ENCODE assay signal across 18 mouse cellular contexts in genomic region chr7:139149373-139149772, GRCm38 (mm10).
DNase-seq lines count a peak whose midpoint lies in the region; ATAC-seq and TF ChIP-seq lines count a peak whose summit lies in the region.
"Had no signal": no experiment of that assay in that cellular context is flagged by ENCODE, and none has a peak within 500 bp of the region (broad histone marks: within the 10 kb centered on the region; RNA-seq: fewer than 3 reads in every experiment).

No protein-coding gene starts in this region.

- intact Hi-C loops in left cerebral cortex, postnatal 36 days (cut with DNase I) = no loop called here

- WGBS in hindbrain, embryonic 14.5 days = 40% methylated on average over 7 of the region's 7 CpGs
- 42% methylated on average over 7 of the region's 7 CpGs for WGBS in hindbrain, embryonic 13.5 days
- WGBS in midbrain, embryonic 10.5 days = 29% methylated on average over 7 of the region's 7 CpGs
- WGBS in midbrain, embryonic 14.5 days = 39% methylated on average over 7 of the region's 7 CpGs

- peaks cover 28% of the 10 kb centered on the region for H3K4me1 ChIP-seq in hindbrain, embryonic 14.5 days (replicated peaks; ENCODE audit: control insufficient read depth, insufficient read depth, low read length)
- H3K4me1 ChIP-seq in hindbrain, embryonic 13.5 days (replicated peaks) = peaks cover 47% of the 10 kb centered on the region
- peaks cover 51% of the 10 kb centered on the region for H3K4me1 ChIP-seq in midbrain, embryonic 10.5 days
- peaks cover 32% of the 10 kb centered on the region for H3K4me1 ChIP-seq in midbrain, embryonic 14.5 days (ENCODE audit: control insufficient read depth, insufficient read depth, low read length)

- no peaks in the 10 kb centered on the region for H3K36me3 ChIP-seq in hindbrain, embryonic 14.5 days (replicated peaks; ENCODE audit: control insufficient read depth, insufficient read depth)
- H3K36me3 ChIP-seq in hindbrain, embryonic 13.5 days = no peaks in the 10 kb centered on the region
- no peaks in the 10 kb centered on the region for H3K36me3 ChIP-seq in midbrain, embryonic 10.5 days
- H3K36me3 ChIP-seq in midbrain, embryonic 14.5 days (ENCODE audit: control insufficient read depth, insufficient read depth, low read length) = no peaks in the 10 kb centered on the region
- H3K36me3 ChIP-seq: embryonic facial prominence, embryonic 13.5 days had no signal

- no peak for TF ChIP-seq CTCF in brain, embryonic 14.5 days (IDR thresholded peaks at IDR 0.05; ENCODE audit: borderline replicate concordance, extremely low read depth, insufficient read depth, insufficient read length)

- H3K4me3 ChIP-seq in hindbrain, embryonic 14.5 days (replicated peaks; ENCODE audit: low read length) = no peak overlapping the region
- H3K4me3 ChIP-seq in hindbrain, embryonic 13.5 days = no peak overlapping the region
- no peak overlapping the region for H3K4me3 ChIP-seq in midbrain, embryonic 10.5 days
- H3K4me3 ChIP-seq in midbrain, embryonic 14.5 days (replicated peaks; ENCODE audit: low read depth, low read length) = no peak overlapping the region
- H3K4me3 ChIP-seq: embryonic facial prominence, embryonic 13.5 days; erythroblast, embryonic 14.5 days had no signal

- DNase-seq in hindbrain, embryonic 14.5 days (ENCODE audit: low spot score) = no peak
- no peak for DNase-seq in midbrain, embryonic 10.5 days (ENCODE audit: low spot score)
- no peak for DNase-seq in midbrain, embryonic 14.5 days
- peak; percentile 40 for DNase-seq in brain, embryonic 14.5 days (ENCODE audit: low read depth)
- peak; percentile 52 to 54 for DNase-seq in left cerebral cortex, postnatal 36 days (ENCODE audit: low spot score in 2 of 2)
- DNase-seq in kidney, adult 9 months = no peak
- DNase-seq: adrenal gland, adult 2 months; cerebellum, adult 2 months; cerebellum, postnatal 36 days; embryo, embryonic 11 days; gastrocnemius, postnatal 10 days; kidney, adult 18-20 months had no signal

- no peak overlapping the region for H3K9ac ChIP-seq in hindbrain, embryonic 14.5 days
- H3K9ac ChIP-seq in hindbrain, embryonic 13.5 days = no peak overlapping the region
- no peak overlapping the region for H3K9ac ChIP-seq in midbrain, embryonic 14.5 days (replicated peaks; ENCODE audit: low read length)
- H3K9ac ChIP-seq: embryonic facial prominence, embryonic 13.5 days had no signal

- 0 out of 2 replicates have a peak, but pooled peaks have one; percentile 26 for ATAC-seq in hindbrain, embryonic 14.5 days (ENCODE audit: low FRiP score)
- ATAC-seq in hindbrain, embryonic 13.5 days (ENCODE audit: low FRiP score) = no peak
- no peak for ATAC-seq in midbrain, embryonic 14.5 days (ENCODE audit: low FRiP score, low TSS enrichment)

- no peaks in the 10 kb centered on the region for H3K27me3 ChIP-seq in hindbrain, embryonic 14.5 days (ENCODE audit: control insufficient read depth, insufficient read depth, low read length)
- 0 out of 2 replicates have a peak, but pooled peaks cover 7% of the 10 kb centered on the region for H3K27me3 ChIP-seq in hindbrain, embryonic 13.5 days
- H3K27me3 ChIP-seq in midbrain, embryonic 10.5 days (ENCODE audit: low read depth, poor library complexity, severe bottlenecking) = peaks cover 40% of the 10 kb centered on the region
- no peaks in the 10 kb centered on the region for H3K27me3 ChIP-seq in midbrain, embryonic 14.5 days (ENCODE audit: control insufficient read depth, insufficient read depth, low read length)
- H3K27me3 ChIP-seq: embryonic facial prominence, embryonic 13.5 days had no signal

- no peaks in the 10 kb centered on the region for H3K9me3 ChIP-seq in hindbrain, embryonic 14.5 days (ENCODE audit: control insufficient read depth, low read length)
- H3K9me3 ChIP-seq in hindbrain, embryonic 13.5 days = no peaks in the 10 kb centered on the region
- no peaks in the 10 kb centered on the region for H3K9me3 ChIP-seq in midbrain, embryonic 10.5 days (replicated peaks)
- H3K9me3 ChIP-seq in midbrain, embryonic 14.5 days (ENCODE audit: control insufficient read depth, low read length) = no peaks in the 10 kb centered on the region
- H3K9me3 ChIP-seq: embryonic facial prominence, embryonic 13.5 days had no signal

- H3K4me2 ChIP-seq in hindbrain, embryonic 14.5 days (replicated peaks) = no peak overlapping the region
- H3K4me2 ChIP-seq in hindbrain, embryonic 13.5 days = no peak overlapping the region
- H3K4me2 ChIP-seq in midbrain, embryonic 14.5 days (ENCODE audit: low read length) = no peak overlapping the region
- H3K4me2 ChIP-seq: embryonic facial prominence, embryonic 13.5 days; heart, embryonic 11.5 days had no signal

- no peak overlapping the region for H3K27ac ChIP-seq in hindbrain, embryonic 14.5 days
- H3K27ac ChIP-seq in hindbrain, embryonic 13.5 days = no peak overlapping the region
- peak overlapping the region; percentile 43; the same call in 1 of the 2 replicates for H3K27ac ChIP-seq in midbrain, embryonic 10.5 days (replicated peaks)
- H3K27ac ChIP-seq in midbrain, embryonic 14.5 days (replicated peaks; ENCODE audit: low read depth, low read length) = no peak overlapping the region
- H3K27ac ChIP-seq: embryonic facial prominence, embryonic 13.5 days; kidney, postnatal 0 days; macrophage had no signal

- TF ChIP-seq POLR2A in brain, embryonic 14.5 days (IDR thresholded peaks at IDR 0.05; ENCODE audit: borderline replicate concordance, extremely low read depth, insufficient read depth, insufficient read length, poor library complexity, severe bottlenecking) = no peak

Comparison
In these comparisons a context has a peak if more than half of its experiments do, and no peak if none do; other contexts are left out.
1. DNase-seq: peak in brain, embryonic 14.5 days (single experiment) and left cerebral cortex, postnatal 36 days (2 of 2); none in hindbrain, embryonic 14.5 days (single experiment), midbrain, embryonic 10.5 days (single experiment), midbrain, embryonic 14.5 days (single experiment) and kidney, adult 9 months (single experiment).